Mouse (Mus musculus) embryo, embryonic 11.5 days (tissue): Measurements from ENCODE around the gene Ube2cbp.

Source experiments
- DNase-seq: peaks from one replicate; pipeline ENCODE4 v3.0.0-alpha.2; 2012; ENCODE audit warnings: low read depth, low spot score

The Ube2cbp gene

DNA sequence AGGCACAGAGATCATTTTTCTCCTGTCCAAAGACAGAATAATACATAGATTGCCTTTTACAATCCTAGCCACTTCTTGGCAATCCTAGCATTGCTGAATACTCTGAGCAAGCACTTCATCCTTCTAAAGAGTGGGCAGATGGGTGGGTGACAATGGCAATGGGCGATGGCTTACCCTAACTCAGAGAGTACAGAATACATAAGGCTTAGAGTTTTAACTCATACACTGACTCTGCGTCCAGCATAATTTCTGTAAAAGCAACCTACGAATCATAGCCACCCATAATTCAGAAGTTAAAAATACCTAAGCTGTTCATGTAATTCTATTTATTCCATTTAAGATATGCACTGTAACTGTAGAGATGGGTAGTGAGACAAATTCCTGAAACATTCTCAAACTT lies 29.2 kb downstream of the Ube2cbp start:
- DNase-seq = no peak

DNA sequence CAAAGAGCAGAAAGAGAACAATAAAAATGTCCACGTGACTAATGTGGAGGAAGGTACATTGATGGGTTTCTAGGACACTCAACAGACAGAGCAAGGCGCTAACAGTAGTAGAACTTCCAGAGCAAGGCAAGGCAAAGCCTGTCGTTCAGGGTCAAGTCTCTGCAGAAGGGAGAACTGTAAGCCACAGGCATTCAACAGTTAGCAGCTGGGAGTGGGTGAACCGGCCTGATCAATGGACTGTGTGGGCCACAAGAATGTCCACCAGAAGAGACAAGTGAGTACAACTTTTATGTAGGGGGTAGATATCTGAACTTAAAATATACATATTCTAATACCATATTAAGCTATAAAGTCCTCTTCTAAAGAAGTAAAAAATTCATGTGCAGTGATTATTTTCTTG lies 41.4 kb downstream of the Ube2cbp start:
- DNase-seq = no peak

DNA sequence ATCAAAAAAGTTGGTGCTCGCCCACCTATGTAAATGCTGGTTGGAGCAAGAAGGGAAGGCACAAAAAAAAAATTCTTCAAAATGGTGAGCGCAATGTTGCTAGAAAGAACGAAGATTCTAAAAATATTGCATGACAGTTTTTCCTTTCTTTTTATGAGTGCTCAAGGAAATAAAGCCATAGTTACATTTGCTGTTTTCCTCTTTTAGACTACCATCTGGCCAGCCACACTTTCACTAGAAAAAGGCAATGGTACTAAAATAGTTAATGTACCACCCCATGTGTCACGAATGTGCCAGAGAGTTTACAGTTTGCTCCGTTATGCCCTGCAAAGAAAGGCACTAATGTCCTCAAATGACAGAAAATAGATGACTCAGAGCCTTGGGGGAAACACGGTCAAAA lies 45.4 kb downstream of the Ube2cbp start:
- no peak for DNase-seq

DNA sequence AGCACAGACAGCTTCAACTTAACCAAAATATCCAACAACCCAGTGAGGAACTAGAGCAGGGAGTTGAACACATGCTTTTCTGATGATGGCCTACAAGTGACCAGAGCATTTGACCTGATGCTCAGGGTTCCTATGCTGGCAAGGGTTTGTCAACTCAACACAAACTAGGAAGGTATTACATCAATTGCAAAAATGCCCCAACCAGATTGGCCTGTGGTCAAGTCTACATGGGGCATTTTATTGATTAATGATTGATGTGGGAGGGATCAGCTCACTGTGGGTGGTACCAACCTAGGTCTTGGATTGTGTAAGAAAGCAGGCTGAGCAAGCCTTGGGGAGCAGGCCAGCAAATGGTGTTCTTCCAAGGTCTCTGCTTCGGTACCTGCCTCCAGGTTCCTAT lies 46.8 kb downstream of the Ube2cbp start:
- no peak for DNase-seq

DNA sequence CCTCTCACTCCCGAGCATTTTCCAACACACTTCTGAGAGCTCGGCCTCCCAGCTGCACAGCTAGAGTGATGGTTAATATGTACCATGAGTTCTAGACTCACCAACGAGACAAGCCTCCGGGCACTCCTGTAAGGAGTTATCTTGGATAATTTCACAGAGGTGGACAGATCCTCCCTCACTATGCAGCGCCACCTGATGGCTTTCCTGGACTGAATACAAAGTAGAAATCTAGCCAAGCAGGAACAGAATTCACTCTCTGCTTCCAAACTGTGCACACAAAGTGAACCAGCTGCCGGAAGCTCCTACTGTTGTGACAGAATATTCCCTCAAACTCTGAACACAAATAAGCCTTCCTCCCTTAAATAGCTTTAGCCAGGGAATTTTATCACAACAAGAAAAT lies 69.0 kb downstream of the Ube2cbp start:
- DNase-seq = no peak

DNA sequence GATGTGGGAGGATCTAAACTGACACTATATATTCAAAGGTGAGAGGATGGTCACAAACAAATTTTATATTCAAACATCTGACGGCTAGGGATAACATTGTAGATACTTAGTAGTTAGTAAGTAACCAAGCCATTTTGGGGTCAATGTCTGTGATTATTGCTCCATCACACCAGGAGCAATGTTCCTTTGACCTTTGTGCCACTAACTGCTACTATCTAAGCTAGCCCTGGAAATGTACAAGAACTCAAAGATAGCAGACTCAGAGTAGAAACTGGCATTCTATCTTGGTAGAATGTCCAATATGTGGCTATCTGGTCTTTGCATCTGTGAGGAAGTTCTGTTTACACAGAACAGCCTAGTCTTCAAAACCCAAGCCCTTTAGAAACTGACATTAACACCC lies 69.7 kb downstream of the Ube2cbp start:
- DNase-seq = no peak

DNA sequence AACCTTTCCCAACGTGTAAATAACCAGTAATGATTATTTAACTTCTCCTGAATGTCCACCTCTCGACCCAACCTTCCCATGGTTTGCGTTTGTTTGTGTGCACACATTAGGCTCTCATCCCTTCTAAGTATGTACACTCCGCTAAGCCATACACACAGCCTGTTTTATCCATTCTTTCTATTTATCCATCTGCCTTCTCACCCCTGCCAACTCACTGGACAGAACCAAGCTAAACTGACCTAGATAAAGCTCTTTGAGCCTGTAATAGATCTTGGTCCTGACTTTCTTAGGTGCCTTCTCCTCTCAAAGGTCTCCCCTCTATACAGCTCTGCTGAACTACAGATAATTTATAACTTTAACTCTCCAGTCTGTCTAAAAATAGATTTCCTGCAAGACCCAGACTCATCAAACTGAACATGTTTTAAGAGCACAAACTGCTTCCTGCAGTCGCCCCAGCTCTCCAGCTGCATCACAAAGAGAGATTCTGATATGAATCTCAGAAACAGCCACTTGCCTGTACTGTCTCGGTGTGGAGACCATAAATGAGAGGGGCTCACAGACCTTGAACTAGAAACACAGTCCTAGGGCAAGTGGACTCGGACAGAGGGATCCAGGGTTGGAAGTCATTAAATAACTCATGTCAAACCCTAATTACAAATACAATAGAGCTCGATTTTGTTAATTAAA lies 71.0 kb downstream of the Ube2cbp start:
- DNase-seq = no peak

DNA sequence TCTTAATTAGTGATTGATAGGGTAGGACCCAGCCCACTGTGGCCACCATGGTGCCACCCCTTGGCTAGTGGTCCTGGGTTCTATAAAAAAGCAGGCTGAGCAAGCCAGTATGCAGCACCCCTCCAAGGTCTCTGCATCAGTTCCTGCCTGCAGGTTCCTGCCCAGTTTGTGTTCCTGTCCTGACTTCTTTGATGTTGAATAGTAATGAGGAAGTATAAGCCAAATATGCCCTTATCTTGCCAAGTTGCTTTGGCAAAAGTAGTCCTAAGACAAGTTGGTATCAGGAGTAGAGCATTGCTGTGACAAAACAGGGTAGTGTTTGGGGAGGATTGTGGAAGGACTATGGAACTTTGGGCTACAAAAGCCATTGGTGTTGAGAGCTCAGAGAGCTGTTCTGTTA lies 73.3 kb downstream of the Ube2cbp start:
- DNase-seq = no peak

DNA sequence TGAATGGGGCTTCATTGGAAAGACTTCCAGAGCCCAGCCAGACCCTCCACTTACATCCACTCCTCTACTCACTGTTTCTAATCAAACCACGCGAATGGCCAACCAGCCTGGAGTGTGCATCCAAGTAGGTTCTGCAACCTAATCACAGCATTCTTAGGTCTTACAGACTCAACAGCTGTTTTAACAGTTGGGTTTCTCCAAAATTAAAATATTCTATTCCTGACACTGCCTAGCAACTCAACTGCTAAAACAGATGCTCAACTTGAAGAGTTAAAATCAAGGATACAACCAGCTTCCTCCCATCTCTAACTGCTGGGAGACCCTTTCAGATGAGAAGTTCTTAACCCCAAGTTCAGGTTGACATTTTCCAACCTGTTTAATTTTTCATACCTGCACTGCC lies 74.0 kb downstream of the Ube2cbp start:
- DNase-seq = no peak

DNA sequence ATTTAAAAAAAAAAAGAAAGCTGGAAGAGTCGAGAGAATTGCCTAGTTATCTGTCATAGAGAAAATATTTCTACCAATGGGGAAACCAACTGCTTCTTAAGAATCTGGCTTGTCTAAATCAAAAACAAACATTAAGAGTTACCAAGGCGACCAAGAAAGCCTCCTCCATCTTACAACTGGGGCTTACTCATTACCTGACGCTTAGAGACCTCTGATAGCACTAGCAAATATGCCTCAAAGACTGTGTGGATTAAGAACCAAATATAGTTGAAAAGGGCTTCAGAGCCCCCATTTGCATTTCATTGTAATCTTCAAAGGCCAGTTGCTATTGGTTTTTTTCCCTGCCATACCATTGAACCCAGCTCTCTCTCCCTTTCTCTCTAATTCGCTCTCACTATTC lies 76.2 kb downstream of the Ube2cbp start:
- DNase-seq = no peak

DNA sequence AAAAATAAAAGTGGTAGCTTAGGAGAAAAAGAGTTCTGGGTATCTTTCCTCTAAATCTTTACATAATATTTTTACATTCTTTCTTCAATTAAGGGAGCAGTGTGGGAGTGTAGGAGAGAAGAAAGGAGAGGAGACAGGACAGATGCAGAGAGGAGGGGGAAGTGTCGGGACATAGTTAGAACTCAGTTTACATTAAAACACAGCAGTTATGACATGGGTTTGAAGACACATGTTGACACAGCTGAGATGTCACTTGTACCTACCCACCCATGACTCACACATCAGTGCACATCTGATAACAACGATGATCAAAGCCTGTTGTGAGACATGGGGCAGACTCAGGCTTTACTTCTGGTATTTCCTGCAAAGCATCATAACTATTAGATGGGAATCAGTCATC lies 87.8 kb downstream of the Ube2cbp start:
- no peak for DNase-seq

DNA sequence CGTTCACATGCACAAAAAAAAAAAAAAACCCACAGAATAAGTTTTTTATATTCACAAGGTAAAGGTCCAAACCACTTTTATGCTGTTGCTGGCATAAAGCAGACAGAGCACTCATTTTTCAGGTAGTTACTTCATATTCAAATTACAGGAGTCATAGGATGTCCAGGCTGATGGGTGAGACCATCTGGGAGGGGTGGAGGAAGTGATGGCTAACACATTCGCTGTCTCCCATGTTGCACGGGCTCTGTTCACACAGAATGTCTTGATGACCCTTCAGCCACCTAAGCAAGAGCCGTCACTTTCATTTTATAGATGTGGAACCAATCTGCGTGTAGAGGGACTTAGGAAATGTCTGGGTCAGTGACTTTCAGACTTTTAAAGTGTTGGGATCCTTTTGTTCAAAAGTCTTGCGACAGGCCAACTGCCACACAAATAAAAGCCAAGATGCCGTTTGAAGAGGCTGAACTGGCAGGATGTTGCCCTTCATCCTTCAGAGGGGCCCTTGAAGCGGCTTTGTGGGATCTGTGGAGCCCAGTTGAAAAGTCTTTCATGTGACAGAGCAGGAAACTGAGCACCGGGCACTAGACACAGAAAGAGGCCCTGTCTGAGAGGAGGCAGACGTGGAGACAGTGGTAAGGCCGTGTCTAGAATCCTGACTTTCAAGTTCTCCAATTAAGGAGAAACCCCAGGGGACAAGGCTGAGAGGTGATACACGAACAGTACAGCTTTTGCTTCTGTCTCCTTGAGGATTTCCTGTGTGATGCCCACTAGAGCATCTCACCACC lies 91.8 kb downstream of the Ube2cbp start:
- no peak for DNase-seq

DNA sequence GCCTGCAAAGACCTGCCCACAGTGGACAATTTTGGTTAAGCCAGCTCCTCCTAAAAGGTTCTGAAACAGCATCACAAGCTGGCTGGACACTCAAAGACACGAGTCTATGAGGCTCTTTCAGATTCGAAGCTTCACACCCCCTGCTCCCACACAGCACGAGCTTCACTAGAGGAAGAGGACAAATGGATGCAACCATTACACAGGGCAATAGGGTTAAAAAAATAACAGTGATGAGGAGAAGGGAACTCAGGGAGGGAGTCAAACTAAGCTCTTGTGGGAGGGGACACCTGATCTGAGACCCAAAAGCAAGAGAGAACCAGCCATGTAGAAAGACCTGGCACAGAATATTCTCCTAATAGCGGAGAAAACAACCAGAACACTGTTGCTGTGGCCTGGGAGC lies 95.5 kb downstream of the Ube2cbp start:
- no peak for DNase-seq

DNA sequence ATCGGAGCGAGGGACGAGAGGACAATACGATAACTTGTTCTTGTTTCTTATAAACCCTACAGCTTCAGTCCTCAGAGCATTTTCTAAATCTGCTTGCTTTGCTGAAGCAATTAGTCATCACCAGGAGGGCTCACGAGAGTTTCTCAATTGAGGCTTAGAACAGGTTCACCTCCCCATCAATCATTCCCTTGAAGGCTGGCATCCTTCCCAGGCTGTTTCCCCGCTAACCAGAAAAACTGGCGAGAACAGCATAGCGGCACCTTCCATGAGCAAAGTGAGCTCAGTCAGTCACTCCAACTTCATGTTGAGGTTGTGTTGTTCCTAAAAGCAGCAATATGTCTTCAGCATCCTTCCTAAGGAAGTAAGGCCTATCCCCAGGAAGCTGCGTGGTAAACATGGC lies 104.2 kb downstream of the Ube2cbp start:
- no peak for DNase-seq

DNA sequence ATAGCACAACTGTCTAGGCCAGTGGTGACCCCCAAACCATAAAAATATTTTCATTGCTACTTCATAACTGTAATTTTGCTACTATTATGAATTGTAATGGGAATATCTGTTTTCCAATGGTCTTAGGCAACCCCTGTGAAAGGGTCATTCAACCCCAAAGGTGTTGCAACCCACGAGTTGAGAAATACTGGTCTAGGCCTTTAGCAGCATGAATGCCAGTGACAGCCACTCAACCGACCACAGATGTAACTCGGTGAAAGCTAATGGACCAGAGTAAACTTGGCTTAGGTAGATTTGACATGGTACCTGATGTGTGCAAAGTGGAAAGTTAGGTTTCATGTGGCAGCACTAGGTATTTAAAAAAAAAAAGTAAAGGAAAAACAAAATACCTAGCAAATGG lies 108.9 kb downstream of the Ube2cbp start:
- no peak for DNase-seq

DNA sequence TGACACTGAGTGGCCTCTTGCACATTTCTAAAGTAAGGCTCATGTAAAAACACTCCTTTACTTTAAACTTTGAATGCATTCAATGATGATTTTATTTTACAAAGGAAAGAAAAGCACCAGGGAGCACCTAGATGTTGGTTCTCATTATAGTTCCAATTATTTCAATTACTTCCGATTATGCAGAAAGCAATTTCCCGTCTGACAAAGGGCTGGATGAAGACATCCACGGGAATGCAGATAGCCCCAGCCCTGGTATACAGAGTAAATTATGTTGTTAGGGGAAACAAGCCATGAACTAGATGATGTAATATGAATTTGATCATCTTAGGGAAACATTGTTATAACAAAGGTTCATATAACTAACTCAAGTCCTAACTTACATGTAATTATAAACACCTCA lies 113.3 kb downstream of the Ube2cbp start:
- DNase-seq = no peak

DNA sequence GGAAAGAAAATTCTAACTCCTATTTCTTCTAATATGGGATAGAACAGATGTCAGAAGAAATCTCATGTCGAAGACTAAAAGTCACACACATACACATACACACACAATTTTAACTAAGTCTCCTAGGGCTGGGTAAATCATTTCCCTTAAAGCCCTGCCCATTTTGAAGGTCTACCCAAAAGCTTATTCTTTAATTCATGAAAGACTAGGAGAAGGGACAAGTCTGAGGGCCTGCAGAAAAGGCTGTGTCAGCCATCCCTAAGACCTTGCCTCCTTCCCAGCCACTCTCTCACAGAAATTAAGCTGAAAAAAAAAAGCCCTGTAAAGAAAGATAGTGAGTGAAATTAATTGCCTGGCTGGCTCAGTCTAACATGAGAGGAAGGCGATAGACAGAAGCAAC lies 128.0 kb downstream of the Ube2cbp start:
- DNase-seq = no peak

DNA sequence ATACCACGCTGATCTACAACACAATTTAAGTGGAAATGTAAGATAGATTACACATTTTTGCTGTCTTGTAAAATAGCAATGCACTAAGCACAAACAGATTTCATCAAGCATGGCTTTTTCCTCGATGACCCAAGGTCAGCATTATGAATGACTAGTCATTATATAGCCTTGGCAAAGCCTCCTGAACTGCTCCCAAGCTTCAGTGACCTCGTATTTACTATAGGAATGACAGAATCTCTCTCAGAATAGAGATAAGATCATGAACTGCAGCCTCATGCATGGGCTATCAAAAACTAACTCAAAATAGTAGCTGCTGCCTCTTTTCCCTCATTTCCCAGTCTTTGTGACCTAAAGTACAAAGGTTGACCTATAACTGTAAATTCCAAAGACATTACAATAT lies 128.4 kb downstream of the Ube2cbp start:
- no peak for DNase-seq

DNA sequence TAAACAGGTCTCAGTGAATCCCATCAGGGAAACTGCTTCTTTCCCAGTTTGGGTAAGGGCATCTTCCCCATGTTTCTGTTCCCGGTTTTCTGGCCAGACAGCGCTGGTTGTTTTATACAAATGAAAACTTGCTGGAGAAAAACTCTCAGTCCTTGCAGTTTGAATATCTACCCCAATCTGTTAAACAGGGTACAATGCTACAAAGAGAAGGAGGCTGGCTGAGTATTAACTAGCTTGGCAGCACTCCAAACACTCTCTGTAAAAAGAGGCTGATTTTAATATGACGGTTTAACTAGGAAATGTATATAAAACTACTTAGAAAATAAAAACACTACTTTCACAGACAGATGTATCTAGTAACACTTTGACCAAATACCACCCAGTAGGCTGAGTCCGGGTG lies 129.2 kb downstream of the Ube2cbp start:
- DNase-seq = no peak

DNA sequence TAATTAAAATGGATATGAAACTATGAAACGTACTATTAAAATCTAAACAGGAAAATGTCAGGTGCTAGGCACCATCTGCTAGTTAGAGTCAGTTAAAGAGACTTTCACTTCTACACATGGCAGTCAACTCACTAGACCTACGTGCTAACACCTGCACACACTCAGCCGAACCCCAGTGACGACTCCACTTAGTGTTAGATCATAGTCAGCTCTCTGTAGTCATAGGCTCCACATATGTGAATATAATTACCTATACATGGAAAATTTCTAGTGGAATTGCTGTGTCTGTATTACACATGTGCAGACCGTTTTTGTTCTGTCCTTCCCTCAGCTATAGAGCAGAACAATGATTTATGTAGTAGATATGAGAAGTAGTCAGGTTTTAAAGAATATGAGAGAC lies 130.4 kb downstream of the Ube2cbp start:
- DNase-seq = no peak

DNA sequence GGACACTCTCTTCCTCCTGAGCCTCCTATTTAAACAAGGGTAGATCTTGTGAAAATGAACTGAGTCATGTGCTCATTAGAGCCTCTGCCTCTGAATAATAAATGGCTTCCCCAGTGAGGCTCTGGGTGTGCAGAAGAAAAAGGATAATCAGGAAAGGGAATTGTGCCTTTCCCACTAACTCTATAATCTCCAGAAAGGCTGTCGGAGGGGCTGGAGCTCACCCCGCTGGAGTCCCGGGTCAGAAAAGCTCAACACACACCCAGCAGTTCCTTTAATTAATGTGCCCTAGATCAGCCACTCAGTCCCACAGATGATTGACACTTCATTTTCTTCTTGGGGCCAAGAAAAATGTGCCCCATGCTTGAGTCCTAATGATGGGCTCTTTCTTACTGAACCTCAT lies 134.2 kb downstream of the Ube2cbp start:
- no peak for DNase-seq

DNA sequence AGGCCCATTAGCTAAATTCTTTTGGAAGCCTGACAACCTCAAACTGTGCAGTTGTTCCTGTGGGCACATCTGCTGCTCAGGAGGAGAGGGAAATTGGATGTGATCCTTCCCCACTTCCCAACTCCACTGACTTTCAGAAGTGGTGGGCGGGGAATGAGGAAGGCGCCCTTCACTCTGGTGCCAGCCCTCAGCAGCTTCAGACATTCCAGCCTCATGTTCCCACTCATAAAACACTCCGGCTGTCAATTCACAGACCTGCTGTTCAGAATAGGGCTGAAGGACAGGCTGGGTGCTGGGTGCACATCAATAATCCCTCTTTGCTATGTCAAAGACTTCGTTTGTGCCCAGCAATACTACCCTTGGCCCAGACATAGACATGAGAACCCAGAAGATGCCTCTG lies 136.5 kb downstream of the Ube2cbp start:
- DNase-seq = no peak

DNA sequence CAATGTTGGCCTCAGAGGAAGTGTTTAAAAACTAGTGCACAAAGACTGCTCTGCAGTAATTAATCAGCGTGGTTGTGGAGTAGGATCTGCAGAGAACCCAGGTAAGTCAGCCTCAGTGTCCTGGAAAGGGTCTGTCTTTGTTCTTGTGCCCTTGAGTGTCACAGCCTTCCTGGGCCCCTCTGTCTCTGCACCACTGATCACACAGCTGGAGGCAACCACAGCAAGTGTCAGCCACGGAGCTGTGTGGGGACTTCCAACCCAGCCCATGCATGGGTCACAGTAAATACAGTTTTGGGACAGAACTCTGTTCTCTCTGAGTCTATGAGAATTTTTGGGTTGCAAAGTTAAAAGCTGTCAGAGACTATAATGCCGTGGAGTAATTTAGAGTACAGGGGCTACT lies 137.4 kb downstream of the Ube2cbp start:
- DNase-seq = no peak

DNA sequence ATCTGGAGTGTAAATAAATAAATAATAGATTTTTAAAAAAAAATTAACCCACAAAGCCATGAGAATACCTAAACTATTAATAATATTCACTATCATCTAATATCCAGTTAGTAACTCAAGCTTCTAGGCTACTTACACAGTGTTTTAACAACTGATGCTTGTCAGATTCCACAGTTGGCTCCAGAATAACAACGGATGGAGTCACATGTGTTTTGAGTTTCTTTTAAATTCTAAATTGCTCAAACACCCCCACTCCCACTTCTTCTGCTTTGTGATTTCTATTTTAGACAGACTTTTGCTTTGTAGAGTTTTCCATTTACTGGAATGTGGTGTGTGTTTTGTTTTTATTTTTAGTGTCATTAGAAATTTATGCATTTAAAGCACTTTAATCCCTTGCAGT lies 140.0 kb downstream of the Ube2cbp start:
- no peak for DNase-seq
